Mouse (Mus musculus) liver, embryonic 14.5 days (tissue): ENCODE data around the gene Ppp5c.

Source experiments
- CTCF ChIP-seq: IDR thresholded peaks from 2 replicates; pipeline ENCODE4 v1.5.1; 2016; ENCODE audit warnings: antibody characterized with exemption, low read depth, control low read depth
- EP300 ChIP-seq: IDR thresholded peaks from 2 replicates; pipeline ENCODE4 v1.6.1; 2016; ENCODE audit warnings: antibody characterized with exemption, low read depth

DNA sequence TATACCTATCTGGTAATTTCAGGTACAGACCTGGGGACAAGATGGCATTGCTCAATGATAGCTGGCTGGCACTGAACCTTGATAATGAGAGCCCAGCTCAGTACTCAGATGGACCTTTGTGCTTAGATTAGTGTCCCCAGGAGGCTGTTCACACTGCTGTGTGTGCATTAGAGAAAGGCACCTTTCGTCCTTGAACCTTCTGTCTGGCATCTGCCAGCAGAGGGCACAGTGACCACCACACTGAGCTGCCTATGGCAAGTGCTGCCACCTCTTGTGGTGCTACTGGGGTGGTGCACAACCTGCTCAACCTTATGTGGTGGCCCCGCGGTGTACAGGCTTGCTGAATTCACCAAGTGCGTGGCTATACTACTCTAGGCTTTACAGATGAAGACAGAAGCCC is 20.4 kb downstream of the Ppp5c start:
- peak; percentile 86 for TF ChIP-seq CTCF
- TF ChIP-seq EP300, result no peak
